Mouse (Mus musculus): ENCODE measurements at regions not wholly inside any gene's neighbourhood (a gene's known extent, or its start where the extent isn't known, plus 50 kb on each side); places are given as distances from the start of the nearest gene placed in this dataset.
A peak's percentile ranks its signal among the peaks of the same experiment; 100 is the strongest.

GRCm38 (mm10) chr15:50423082-50423665, 3461.5 kb upstream of the Gm7489 start:
- no peak for DNase-seq (ENCODE audit: low spot score)

GRCm38 (mm10) chr15:50449604-50450003, 3435.1 kb upstream of the Gm7489 start:
- no peak for DNase-seq (ENCODE audit: low spot score)

GRCm38 (mm10) chr15:50472626-50473025, 3412.1 kb upstream of the Gm7489 start:
- no peak for DNase-seq (ENCODE audit: low spot score)

GRCm38 (mm10) chr15:50498716-50499115, 3386.0 kb upstream of the Gm7489 start:
- DNase-seq (ENCODE audit: low spot score), result no peak

- DNase-seq (ENCODE audit: low spot score), result peak; percentile 65
Measured at GRCm38 (mm10) chr15:50507999-50508624, 3376.6 kb upstream of the Gm7489 start.

GRCm38 (mm10) chr15:50513036-50513435, 3371.7 kb upstream of the Gm7489 start:
- no peak for DNase-seq (ENCODE audit: low spot score)

GRCm38 (mm10) chr15:50524841-50525240, 3359.9 kb upstream of the Gm7489 start:
- DNase-seq (ENCODE audit: low spot score), result no peak

- DNase-seq (ENCODE audit: low spot score), result no peak
Measured at GRCm38 (mm10) chr15:50534490-50534889, 3350.2 kb upstream of the Gm7489 start.

GRCm38 (mm10) chr15:50563611-50564010, 3321.1 kb upstream of the Gm7489 start:
- DNase-seq (ENCODE audit: low spot score), result no peak

- DNase-seq (ENCODE audit: low spot score), result no peak
Measured at GRCm38 (mm10) chr15:50580811-50581210, 3303.9 kb upstream of the Gm7489 start.

GRCm38 (mm10) chr15:50583951-50584350, 3300.8 kb upstream of the Gm7489 start:
- no peak for DNase-seq (ENCODE audit: low spot score)

- no peak for DNase-seq (ENCODE audit: low spot score)
Measured at GRCm38 (mm10) chr15:50585496-50585895, 3299.2 kb upstream of the Gm7489 start.

Data from c-Kit-positive CD71-positive TER-119-positive erythroid progenitor cells, embryonic 14.5 days (primary cell).